Mouse (Mus musculus): ENCODE data around the gene Mipol1. TPM values are rescaled to one million over a fixed set of nuclear protein-coding genes. Genes with fewer than 3 reads are reported as not detected.
"Not testable (repeated sequence)": the region's sequence is repeated elsewhere in the genome, so short reads cannot be mapped to it uniquely, and the experiment has no call there.

Mipol1 gene
- polyA plus RNA-seq, 1 experiment: 4.2 TPM

GRCm38 (mm10) chr12:57401126-57401525 is 170.9 kb downstream of the Mipol1 start:
- Histone ChIP-seq H3K4me3 (ENCODE audit: insufficient read depth, low read length) (no peak overlapping the region), H3K27ac (ENCODE audit: insufficient read depth, low read length) (no peak overlapping the region), H3K4me1 (ENCODE audit: control insufficient read depth, insufficient read depth, low read length) (no peaks in the 10 kb centered on the region)
- TF ChIP-seq POLR2A (IDR thresholded peaks at IDR 0.05; ENCODE audit: extremely low read depth, insufficient read depth, low read length): no peak
- TF ChIP-seq CTCF (IDR thresholded peaks at IDR 0.05; ENCODE audit: extremely low read depth, insufficient read depth, low read length): no peak

- TF ChIP-seq POLR2A (IDR thresholded peaks at IDR 0.05; ENCODE audit: extremely low read depth, insufficient read depth, low read length) (no peak), CTCF (IDR thresholded peaks at IDR 0.05; ENCODE audit: extremely low read depth, insufficient read depth, low read length) (no peak)
- no peak overlapping the region for H3K4me3 ChIP-seq (ENCODE audit: insufficient read depth, low read length)
- no peaks in the 10 kb centered on the region for H3K4me1 ChIP-seq (ENCODE audit: control insufficient read depth, insufficient read depth, low read length)
- H3K27ac ChIP-seq (ENCODE audit: insufficient read depth, low read length): no peak overlapping the region
Observed at GRCm38 (mm10) chr12:57402360-57402759, 172.1 kb downstream of the Mipol1 start.

- Histone ChIP-seq H3K4me3 (ENCODE audit: insufficient read depth, low read length) (no peak overlapping the region), H3K4me1 (ENCODE audit: control insufficient read depth, insufficient read depth, low read length) (no peaks in the 10 kb centered on the region), H3K27ac (ENCODE audit: insufficient read depth, low read length) (no peak overlapping the region)
- TF ChIP-seq POLR2A (IDR thresholded peaks at IDR 0.05; ENCODE audit: extremely low read depth, insufficient read depth, low read length) (no peak), CTCF (IDR thresholded peaks at IDR 0.05; ENCODE audit: extremely low read depth, insufficient read depth, low read length) (no peak)
Observed at GRCm38 (mm10) chr12:57409976-57410375, 179.7 kb downstream of the Mipol1 start.

GRCm38 (mm10) chr12:57413833-57414232 is 183.6 kb downstream of the Mipol1 start:
- no peak overlapping the region for H3K27ac ChIP-seq (ENCODE audit: insufficient read depth, low read length)
- TF ChIP-seq POLR2A (IDR thresholded peaks at IDR 0.05; ENCODE audit: extremely low read depth, insufficient read depth, low read length) (no peak), CTCF (IDR thresholded peaks at IDR 0.05; ENCODE audit: extremely low read depth, insufficient read depth, low read length) (no peak)
- no peak overlapping the region for H3K4me3 ChIP-seq (ENCODE audit: insufficient read depth, low read length)
- H3K4me1 ChIP-seq (ENCODE audit: control insufficient read depth, insufficient read depth, low read length): no peaks in the 10 kb centered on the region

- no peak overlapping the region for H3K4me3 ChIP-seq (ENCODE audit: insufficient read depth, low read length)
- H3K4me1 ChIP-seq (ENCODE audit: control insufficient read depth, insufficient read depth, low read length): no peaks in the 10 kb centered on the region
- no peak for TF ChIP-seq POLR2A (IDR thresholded peaks at IDR 0.05; ENCODE audit: extremely low read depth, insufficient read depth, low read length)
- no peak for TF ChIP-seq CTCF (IDR thresholded peaks at IDR 0.05; ENCODE audit: extremely low read depth, insufficient read depth, low read length)
- no peak overlapping the region for H3K27ac ChIP-seq (ENCODE audit: insufficient read depth, low read length)
Observed at GRCm38 (mm10) chr12:57424902-57425301, 194.7 kb downstream of the Mipol1 start.

- Histone ChIP-seq H3K27ac (ENCODE audit: insufficient read depth, low read length) (no peak overlapping the region), H3K4me1 (ENCODE audit: control insufficient read depth, insufficient read depth, low read length) (no peaks in the 10 kb centered on the region), H3K4me3 (ENCODE audit: insufficient read depth, low read length) (no peak overlapping the region)
- no peak for TF ChIP-seq POLR2A (IDR thresholded peaks at IDR 0.05; ENCODE audit: extremely low read depth, insufficient read depth, low read length)
- TF ChIP-seq CTCF (IDR thresholded peaks at IDR 0.05; ENCODE audit: extremely low read depth, insufficient read depth, low read length): no peak
Observed at GRCm38 (mm10) chr12:57428243-57428642, 198.0 kb downstream of the Mipol1 start.

GRCm38 (mm10) chr12:57428767-57429166 is 198.5 kb downstream of the Mipol1 start:
- Histone ChIP-seq H3K27ac (ENCODE audit: insufficient read depth, low read length) (no peak overlapping the region), H3K4me1 (ENCODE audit: control insufficient read depth, insufficient read depth, low read length) (no peaks in the 10 kb centered on the region), H3K4me3 (ENCODE audit: insufficient read depth, low read length) (no peak overlapping the region)
- TF ChIP-seq CTCF (IDR thresholded peaks at IDR 0.05; ENCODE audit: extremely low read depth, insufficient read depth, low read length) (no peak), POLR2A (IDR thresholded peaks at IDR 0.05; ENCODE audit: extremely low read depth, insufficient read depth, low read length) (no peak)

- not testable (repeated sequence) for H3K27ac ChIP-seq (ENCODE audit: insufficient read depth, low read length); H3K4me1 ChIP-seq (ENCODE audit: control insufficient read depth, insufficient read depth, low read length); H3K4me3 ChIP-seq (ENCODE audit: insufficient read depth, low read length)
Observed at GRCm38 (mm10) chr12:57436939-57437659, 206.9 kb downstream of the Mipol1 start.

GRCm38 (mm10) chr12:57444281-57444903 is 214.2 kb downstream of the Mipol1 start:
- TF ChIP-seq CTCF (IDR thresholded peaks at IDR 0.05; ENCODE audit: extremely low read depth, insufficient read depth, low read length) (no peak), POLR2A (IDR thresholded peaks at IDR 0.05; ENCODE audit: extremely low read depth, insufficient read depth, low read length) (no peak)
- Histone ChIP-seq H3K4me1 (ENCODE audit: control insufficient read depth, insufficient read depth, low read length) (no peaks in the 10 kb centered on the region), H3K27ac (ENCODE audit: insufficient read depth, low read length) (no peak overlapping the region), H3K4me3 (ENCODE audit: insufficient read depth, low read length) (no peak overlapping the region)

- Histone ChIP-seq H3K4me1 (ENCODE audit: control insufficient read depth, insufficient read depth, low read length) (no peaks in the 10 kb centered on the region), H3K27ac (ENCODE audit: insufficient read depth, low read length) (no peak overlapping the region), H3K4me3 (ENCODE audit: insufficient read depth, low read length) (no peak overlapping the region)
- no peak for TF ChIP-seq CTCF (IDR thresholded peaks at IDR 0.05; ENCODE audit: extremely low read depth, insufficient read depth, low read length)
- no peak for TF ChIP-seq POLR2A (IDR thresholded peaks at IDR 0.05; ENCODE audit: extremely low read depth, insufficient read depth, low read length)
Observed at GRCm38 (mm10) chr12:57447331-57447730, 217.1 kb downstream of the Mipol1 start.

Data from cortical plate, adult 2 months (tissue).